Mouse (Mus musculus): ENCODE results near the gene Sprr2a2. TPM values are rescaled to one million over a fixed set of nuclear protein-coding genes. Genes with fewer than 3 reads are reported as not detected.
"Not testable (repeated sequence)": the region's sequence is repeated elsewhere in the genome, so short reads cannot be mapped to it uniquely, and the experiment has no call there.

Gene Sprr2a2
- polyA plus RNA-seq (2012; rRNA removed), result 10.2 and 21.5 TPM in 2 replicates
- polyA plus RNA-seq (2014; fragmentation: Nextera tagmentation; extraction: Ambion mirVana), result 9.4 and 9.7 TPM in 2 replicates

GRCm38 (mm10) chr3:92215569-92215968 lies at the start of gene Sprr2a2, which contains the start of gene Sprr2a1:
Gene Sprr2a2, plus strand, starts transcription at chr3:92215920.
Gene Sprr2a1, plus strand, starts transcription at chr3:92215799.
- H3K36me3 ChIP-seq (ENCODE audit: control insufficient read depth, insufficient read depth, low read length); ATAC-seq (ENCODE audit: low FRiP score, low read depth); H3K27ac ChIP-seq (replicated peaks; ENCODE audit: low read depth, low read length); H3K4me3 ChIP-seq (replicated peaks; ENCODE audit: low read length); H3K4me1 ChIP-seq (ENCODE audit: control insufficient read depth, insufficient read depth, low read length); H3K9me3 ChIP-seq (ENCODE audit: control insufficient read depth, low read length); DNase-seq (ENCODE audit: low spot score); H3K4me2 ChIP-seq (replicated peaks; ENCODE audit: low read depth, low read length, severe bottlenecking); H3K9ac ChIP-seq (ENCODE audit: low read depth, low read length, severe bottlenecking); H3K27me3 ChIP-seq (ENCODE audit: control insufficient read depth, insufficient read depth, low read length): not testable (repeated sequence)
- no CpG with 5 or more reads among the region's 2 CpGs for WGBS

DNA sequence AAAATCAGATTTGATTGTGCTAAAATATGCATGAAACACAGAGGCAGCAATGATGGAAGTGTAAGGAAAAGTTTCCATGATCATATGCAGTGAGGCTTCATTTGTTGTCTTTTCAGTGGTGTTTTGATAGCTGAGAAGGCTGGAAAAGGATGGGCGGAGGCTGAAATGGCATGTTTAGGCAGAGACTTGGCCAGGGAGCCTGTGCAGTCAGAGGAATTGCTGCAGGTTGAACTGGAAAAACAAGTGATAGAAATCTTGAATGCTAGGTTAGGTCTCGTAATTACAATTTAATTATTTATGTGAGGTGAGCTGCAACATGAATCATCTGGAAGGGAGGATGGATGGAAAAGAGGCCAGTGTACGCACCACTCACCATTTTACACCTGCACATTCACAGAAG lies 45.9 kb upstream of the Sprr2a2 start:
- no peak for TF ChIP-seq POLR2A (IDR thresholded peaks at IDR 0.05; ENCODE audit: borderline replicate concordance, extremely low read depth, insufficient read depth, insufficient read length)
- H3K27ac ChIP-seq (replicated peaks; ENCODE audit: low read depth, low read length), result no peak overlapping the region
- no peaks in the 10 kb centered on the region for H3K27me3 ChIP-seq (ENCODE audit: control insufficient read depth, insufficient read depth, low read length)
- no peak overlapping the region for H3K4me3 ChIP-seq (replicated peaks; ENCODE audit: low read length)
- 82% methylated on average over 3 of the region's 3 CpGs for WGBS
- no peak overlapping the region for H3K9ac ChIP-seq (ENCODE audit: low read depth, low read length, severe bottlenecking)
- no peaks in the 10 kb centered on the region for H3K9me3 ChIP-seq (ENCODE audit: control insufficient read depth, low read length)
- ATAC-seq (ENCODE audit: low FRiP score, low read depth) (no peak), DNase-seq (ENCODE audit: low spot score) (peak; percentile 52)
- no peaks in the 10 kb centered on the region for H3K36me3 ChIP-seq (ENCODE audit: control insufficient read depth, insufficient read depth, low read length)
- H3K4me2 ChIP-seq (replicated peaks; ENCODE audit: low read depth, low read length, severe bottlenecking), result no peak overlapping the region
- no peaks in the 10 kb centered on the region for H3K4me1 ChIP-seq (ENCODE audit: control insufficient read depth, insufficient read depth, low read length)

- TF ChIP-seq POLR2A (IDR thresholded peaks at IDR 0.05; ENCODE audit: borderline replicate concordance, extremely low read depth, insufficient read depth, insufficient read length), result no peak
- WGBS, result 50% methylated on average over 1 of the region's 1 CpGs
- H3K4me3 ChIP-seq (replicated peaks; ENCODE audit: low read length), result no peak overlapping the region
- ATAC-seq (ENCODE audit: low FRiP score, low read depth), result no peak
- no peak overlapping the region for H3K9ac ChIP-seq (ENCODE audit: low read depth, low read length, severe bottlenecking)
- no peak for DNase-seq (ENCODE audit: low spot score)
- no peak overlapping the region for H3K4me2 ChIP-seq (replicated peaks; ENCODE audit: low read depth, low read length, severe bottlenecking)
- H3K36me3 ChIP-seq (ENCODE audit: control insufficient read depth, insufficient read depth, low read length), result no peaks in the 10 kb centered on the region
- no peaks in the 10 kb centered on the region for H3K9me3 ChIP-seq (ENCODE audit: control insufficient read depth, low read length)
- no peaks in the 10 kb centered on the region for H3K4me1 ChIP-seq (ENCODE audit: control insufficient read depth, insufficient read depth, low read length)
- H3K27ac ChIP-seq (replicated peaks; ENCODE audit: low read depth, low read length), result no peak overlapping the region
- no peaks in the 10 kb centered on the region for H3K27me3 ChIP-seq (ENCODE audit: control insufficient read depth, insufficient read depth, low read length)
These were observed 38.8 kb upstream of the Sprr2a2 start for GRCm38 (mm10) chr3:92176880-92177279.

DNA sequence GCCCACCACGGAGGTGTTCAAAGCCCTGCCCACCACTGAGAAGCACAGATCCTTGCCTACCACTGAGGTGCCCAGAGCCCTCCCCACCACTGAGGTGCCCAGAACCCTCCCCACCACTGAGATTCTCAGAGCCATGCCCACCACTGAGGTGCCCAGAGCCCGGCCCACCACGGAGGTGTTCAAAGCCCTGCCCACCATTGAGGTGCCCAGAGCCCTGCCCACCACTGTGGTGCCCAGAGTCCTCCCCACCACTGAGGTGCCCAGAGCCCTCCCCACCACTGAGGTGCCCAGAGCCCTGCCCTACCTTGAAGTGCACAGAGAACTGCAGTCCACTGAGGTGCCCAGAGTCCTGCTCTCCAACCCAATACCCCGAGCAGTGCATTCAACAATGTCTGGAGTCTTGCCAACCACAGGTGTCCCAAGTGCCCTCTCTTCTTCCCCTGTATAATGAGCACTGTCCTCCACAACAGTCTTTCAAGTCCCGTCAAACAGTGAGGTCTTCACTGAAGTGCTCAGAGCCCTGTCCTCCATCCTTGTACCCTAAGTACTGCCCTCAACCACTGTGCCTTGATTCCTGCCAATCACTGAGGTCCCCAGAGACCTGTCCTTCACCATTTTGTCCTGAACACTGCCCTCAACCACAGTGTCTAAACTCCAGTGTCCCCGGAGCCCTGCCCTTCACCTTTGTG lies 20.1 kb upstream of the Sprr2a2 start:
- no peaks in the 10 kb centered on the region for H3K4me1 ChIP-seq (ENCODE audit: control insufficient read depth, insufficient read depth, low read length)

GRCm38 (mm10) chr3:92211133-92211925 lies 4.4 kb upstream of the Sprr2a2 start:
- not testable (repeated sequence) for H3K36me3 ChIP-seq (ENCODE audit: control insufficient read depth, insufficient read depth, low read length); H3K9ac ChIP-seq (ENCODE audit: low read depth, low read length, severe bottlenecking); DNase-seq (ENCODE audit: low spot score); H3K9me3 ChIP-seq (ENCODE audit: control insufficient read depth, low read length); H3K27ac ChIP-seq (replicated peaks; ENCODE audit: low read depth, low read length); ATAC-seq (ENCODE audit: low FRiP score, low read depth); H3K4me2 ChIP-seq (replicated peaks; ENCODE audit: low read depth, low read length, severe bottlenecking); H3K27me3 ChIP-seq (ENCODE audit: control insufficient read depth, insufficient read depth, low read length); H3K4me1 ChIP-seq (ENCODE audit: control insufficient read depth, insufficient read depth, low read length); H3K4me3 ChIP-seq (replicated peaks; ENCODE audit: low read length)
- WGBS, result no CpG with 5 or more reads among the region's 16 CpGs

More for the DNA sequence above, 20.1 kb upstream of the Sprr2a2 start:
- WGBS, result 75% methylated on average over 5 of the region's 6 CpGs
- DNase-seq (ENCODE audit: low spot score), result no peak
- no peaks in the 10 kb centered on the region for H3K36me3 ChIP-seq (ENCODE audit: control insufficient read depth, insufficient read depth, low read length)
- no peak overlapping the region for H3K4me2 ChIP-seq (replicated peaks; ENCODE audit: low read depth, low read length, severe bottlenecking)
- no peaks in the 10 kb centered on the region for H3K9me3 ChIP-seq (ENCODE audit: control insufficient read depth, low read length)
- no peak overlapping the region for H3K4me3 ChIP-seq (replicated peaks; ENCODE audit: low read length)
- no peaks in the 10 kb centered on the region for H3K27me3 ChIP-seq (ENCODE audit: control insufficient read depth, insufficient read depth, low read length)
- H3K27ac ChIP-seq (replicated peaks; ENCODE audit: low read depth, low read length), result no peak overlapping the region
- H3K9ac ChIP-seq (ENCODE audit: low read depth, low read length, severe bottlenecking), result no peak overlapping the region
- no peak for TF ChIP-seq POLR2A (IDR thresholded peaks at IDR 0.05; ENCODE audit: borderline replicate concordance, extremely low read depth, insufficient read depth, insufficient read length)
- ATAC-seq (ENCODE audit: low FRiP score, low read depth), result no peak

- not testable (repeated sequence) for ATAC-seq (ENCODE audit: low FRiP score, low read depth); H3K4me2 ChIP-seq (replicated peaks; ENCODE audit: low read depth, low read length, severe bottlenecking); H3K9me3 ChIP-seq (ENCODE audit: control insufficient read depth, low read length); H3K36me3 ChIP-seq (ENCODE audit: control insufficient read depth, insufficient read depth, low read length); H3K9ac ChIP-seq (ENCODE audit: low read depth, low read length, severe bottlenecking); H3K4me3 ChIP-seq (replicated peaks; ENCODE audit: low read length); H3K27me3 ChIP-seq (ENCODE audit: control insufficient read depth, insufficient read depth, low read length); H3K4me1 ChIP-seq (ENCODE audit: control insufficient read depth, insufficient read depth, low read length); H3K27ac ChIP-seq (replicated peaks; ENCODE audit: low read depth, low read length); DNase-seq (ENCODE audit: low spot score)
- no CpG with 5 or more reads among the region's 1 CpGs for WGBS
These were observed 3.7 kb upstream of the Sprr2a2 start for GRCm38 (mm10) chr3:92212059-92212458.

DNA sequence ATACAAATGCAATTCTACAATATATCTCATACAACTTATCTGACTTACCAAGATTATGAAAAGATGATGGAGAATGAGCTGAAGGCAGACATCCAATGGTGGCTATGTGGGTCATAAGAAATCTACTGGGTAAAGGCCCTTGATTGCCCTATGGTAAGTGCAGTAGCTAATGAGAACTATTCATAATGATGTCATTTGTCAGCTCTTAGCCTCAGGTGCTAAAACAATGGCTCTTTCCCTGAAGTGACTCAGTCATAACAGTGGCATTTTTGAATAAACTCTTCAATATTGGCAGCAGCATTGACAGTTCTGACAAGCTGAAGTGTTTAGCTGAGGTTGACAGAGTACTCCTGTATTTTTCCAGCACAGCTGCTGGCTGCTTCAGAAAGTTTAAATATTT lies 2.1 kb upstream of the Sprr2a2 start:
- not testable (repeated sequence) for H3K9ac ChIP-seq (ENCODE audit: low read depth, low read length, severe bottlenecking)

GRCm38 (mm10) chr3:92219031-92219430 lies 3.3 kb downstream of the Sprr2a2 start:
- not testable (repeated sequence) for H3K27me3 ChIP-seq (ENCODE audit: control insufficient read depth, insufficient read depth, low read length); H3K9me3 ChIP-seq (ENCODE audit: control insufficient read depth, low read length); H3K36me3 ChIP-seq (ENCODE audit: control insufficient read depth, insufficient read depth, low read length); H3K4me3 ChIP-seq (replicated peaks; ENCODE audit: low read length); H3K4me2 ChIP-seq (replicated peaks; ENCODE audit: low read depth, low read length, severe bottlenecking); H3K4me1 ChIP-seq (ENCODE audit: control insufficient read depth, insufficient read depth, low read length); H3K9ac ChIP-seq (ENCODE audit: low read depth, low read length, severe bottlenecking); DNase-seq (ENCODE audit: low spot score); H3K27ac ChIP-seq (replicated peaks; ENCODE audit: low read depth, low read length)
- peak; percentile 61; the same call in 1 of the 2 replicates for ATAC-seq (ENCODE audit: low FRiP score, low read depth)
- no CpG with 5 or more reads among the region's 8 CpGs for WGBS

More for the DNA sequence above, 2.1 kb upstream of the Sprr2a2 start:
- not testable (repeated sequence) for H3K27me3 ChIP-seq (ENCODE audit: control insufficient read depth, insufficient read depth, low read length); H3K4me3 ChIP-seq (replicated peaks; ENCODE audit: low read length); H3K36me3 ChIP-seq (ENCODE audit: control insufficient read depth, insufficient read depth, low read length); H3K4me1 ChIP-seq (ENCODE audit: control insufficient read depth, insufficient read depth, low read length); H3K27ac ChIP-seq (replicated peaks; ENCODE audit: low read depth, low read length); H3K4me2 ChIP-seq (replicated peaks; ENCODE audit: low read depth, low read length, severe bottlenecking); ATAC-seq (ENCODE audit: low FRiP score, low read depth); H3K9me3 ChIP-seq (ENCODE audit: control insufficient read depth, low read length); DNase-seq (ENCODE audit: low spot score)

Measured in limb, embryonic 14.5 days (tissue).